Mouse (Mus musculus): ENCODE data around the gene Leng9. TPM values are rescaled to one million over a fixed set of nuclear protein-coding genes. Genes with fewer than 3 reads are reported as not detected.

Leng9 gene
- polyA plus RNA-seq, 1 experiment from 2014 or later: 1.2 TPM

DNA sequence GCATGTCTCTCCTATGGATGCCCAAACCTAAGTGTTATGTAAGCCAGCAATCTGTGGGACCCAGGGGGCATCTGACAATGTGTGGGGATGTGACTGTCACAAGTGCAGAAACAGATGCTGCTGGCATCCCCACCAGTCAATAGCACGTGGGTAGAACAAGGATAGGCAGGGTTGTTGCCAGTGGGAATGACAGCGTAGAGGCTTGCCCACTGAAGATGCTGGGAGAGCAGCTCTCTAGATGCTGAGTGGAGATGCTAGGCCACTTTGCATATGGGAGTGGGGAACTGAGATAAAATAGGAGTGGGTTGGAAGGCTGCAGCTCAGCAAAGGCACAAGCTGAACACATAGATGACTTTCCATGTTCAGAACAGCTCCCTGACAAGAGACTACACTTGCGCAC lies 17.6 kb downstream of the Leng9 start:
- Histone ChIP-seq H3K4me2 (ENCODE audit: low read depth, severe bottlenecking) (no peak overlapping the region), H3K36me3 (ENCODE audit: control insufficient read depth, insufficient read depth, low read length) (no peaks in the 10 kb centered on the region), H3K4me3 (ENCODE audit: low read depth, low read length) (no peak overlapping the region), H3K9ac (ENCODE audit: low read length) (no peak overlapping the region), H3K4me1 (ENCODE audit: control insufficient read depth, insufficient read depth, low read length) (peaks cover 2% of the 10 kb centered on the region; the same call in 1 of the 2 replicates), H3K27me3 (ENCODE audit: control insufficient read depth, insufficient read depth, low read length) (no peaks in the 10 kb centered on the region), H3K9me3 (ENCODE audit: control insufficient read depth, low read length) (no peaks in the 10 kb centered on the region), H3K27ac (replicated peaks; ENCODE audit: low read depth, low read length) (no peak overlapping the region)
- ATAC-seq (ENCODE audit: insufficient number of reproducible peaks, low FRiP score, low TSS enrichment, low read depth) (no peak), DNase-seq (ENCODE audit: low spot score) (no peak)
- WGBS: 91% methylated on average over 3 of the region's 3 CpGs

DNA sequence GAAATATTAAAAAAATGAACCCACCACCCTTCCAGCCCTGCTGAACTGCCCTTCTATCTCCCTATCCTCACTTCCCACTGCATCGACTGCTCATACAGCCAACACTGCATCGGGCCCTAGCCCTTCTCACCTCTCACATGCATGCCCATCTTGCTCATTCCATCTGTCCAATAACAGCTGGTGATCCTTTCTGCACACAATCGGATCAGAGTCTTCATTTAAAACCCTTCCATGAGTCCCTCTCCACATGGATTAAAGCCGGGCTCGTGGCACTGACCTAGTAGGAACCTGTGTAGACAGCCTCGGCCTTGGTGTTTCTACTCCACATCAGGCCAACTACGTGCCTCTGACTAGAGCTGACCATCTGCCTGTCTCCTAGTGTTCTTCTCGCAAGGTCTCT lies 18.2 kb downstream of the Leng9 start:
- H3K27ac ChIP-seq (replicated peaks; ENCODE audit: low read depth, low read length): no peak overlapping the region
- H3K9ac ChIP-seq (ENCODE audit: low read length): no peak overlapping the region
- DNase-seq (ENCODE audit: low spot score): no peak
- no peak for ATAC-seq (ENCODE audit: insufficient number of reproducible peaks, low FRiP score, low TSS enrichment, low read depth)
- no peak overlapping the region for H3K4me2 ChIP-seq (ENCODE audit: low read depth, severe bottlenecking)
- no peaks in the 10 kb centered on the region for H3K9me3 ChIP-seq (ENCODE audit: control insufficient read depth, low read length)
- H3K4me1 ChIP-seq (ENCODE audit: control insufficient read depth, insufficient read depth, low read length): 0 out of 2 replicates have a peak, but pooled peaks cover 2% of the 10 kb centered on the region
- no peak overlapping the region for H3K4me3 ChIP-seq (ENCODE audit: low read depth, low read length)
- no peaks in the 10 kb centered on the region for H3K27me3 ChIP-seq (ENCODE audit: control insufficient read depth, insufficient read depth, low read length)
- no peaks in the 10 kb centered on the region for H3K36me3 ChIP-seq (ENCODE audit: control insufficient read depth, insufficient read depth, low read length)
- WGBS: 88% methylated on average over 8 of the region's 8 CpGs

DNA sequence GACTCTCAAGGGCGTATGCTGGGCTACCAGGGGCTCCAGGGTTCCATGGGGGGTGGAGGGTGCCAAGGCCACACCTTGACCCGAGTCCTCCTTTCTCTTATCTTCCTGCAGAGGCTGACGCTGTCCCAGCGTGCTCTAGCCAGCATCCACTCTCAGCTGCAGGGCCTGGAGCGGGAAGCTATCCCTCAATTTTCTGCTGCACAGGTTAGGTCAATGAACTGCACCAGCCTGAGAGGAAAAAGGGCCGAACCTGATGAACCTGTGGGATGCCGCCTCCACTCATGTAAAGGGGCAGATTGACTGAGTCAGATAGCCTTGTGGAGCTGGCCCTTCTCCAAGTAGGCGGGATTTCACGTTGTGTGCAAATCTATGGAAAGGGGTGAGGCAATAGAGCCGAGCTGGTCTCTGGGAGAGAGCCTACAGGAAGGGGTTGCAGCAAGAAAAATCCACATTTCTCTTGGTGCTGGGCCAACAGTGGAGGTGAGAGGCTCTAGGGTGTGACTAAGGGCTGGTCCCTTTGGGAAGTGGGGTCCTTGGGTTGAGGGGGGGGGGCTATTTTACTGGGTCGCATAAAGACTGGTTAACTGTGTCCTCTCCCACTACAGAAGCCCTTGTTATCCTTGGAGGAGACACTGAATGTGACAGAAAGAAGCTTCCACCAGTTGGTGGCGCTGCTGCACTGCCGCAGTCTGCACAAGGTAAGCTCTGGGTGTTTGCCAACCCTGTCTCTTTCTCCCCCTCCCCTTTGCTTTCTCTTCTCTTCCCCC lies 19.3 kb downstream of the Leng9 start:
- ATAC-seq (ENCODE audit: insufficient number of reproducible peaks, low FRiP score, low TSS enrichment, low read depth) (peak; percentile 37; the same call in 1 of the 2 replicates), DNase-seq (ENCODE audit: low spot score) (peak; percentile 90)
- 0 out of 2 replicates have a peak, but pooled peaks cover 2% of the 10 kb centered on the region for H3K4me1 ChIP-seq (ENCODE audit: control insufficient read depth, insufficient read depth, low read length)
- WGBS: 50% methylated on average over 13 of the region's 13 CpGs
- no peak overlapping the region for H3K4me3 ChIP-seq (ENCODE audit: low read depth, low read length)
- no peaks in the 10 kb centered on the region for H3K27me3 ChIP-seq (ENCODE audit: control insufficient read depth, insufficient read depth, low read length)
- no peak overlapping the region for H3K27ac ChIP-seq (replicated peaks; ENCODE audit: low read depth, low read length)
- H3K4me2 ChIP-seq (ENCODE audit: low read depth, severe bottlenecking): no peak overlapping the region
- H3K9ac ChIP-seq (ENCODE audit: low read length): no peak overlapping the region
- H3K36me3 ChIP-seq (ENCODE audit: control insufficient read depth, insufficient read depth, low read length): no peaks in the 10 kb centered on the region
- H3K9me3 ChIP-seq (ENCODE audit: control insufficient read depth, low read length): no peaks in the 10 kb centered on the region

GRCm38 (mm10) chr7:4128860-4129259 lies 21.3 kb downstream of the Leng9 start:
- DNase-seq (ENCODE audit: low spot score) (no peak), ATAC-seq (ENCODE audit: insufficient number of reproducible peaks, low FRiP score, low TSS enrichment, low read depth) (no peak)
- no peak overlapping the region for H3K9ac ChIP-seq (ENCODE audit: low read length)
- 65% methylated on average over 6 of the region's 6 CpGs for WGBS
- no peaks in the 10 kb centered on the region for H3K4me1 ChIP-seq (ENCODE audit: control insufficient read depth, insufficient read depth, low read length)
- H3K4me3 ChIP-seq (ENCODE audit: low read depth, low read length): no peak overlapping the region
- no peak overlapping the region for H3K27ac ChIP-seq (replicated peaks; ENCODE audit: low read depth, low read length)
- H3K9me3 ChIP-seq (ENCODE audit: control insufficient read depth, low read length): no peaks in the 10 kb centered on the region
- no peaks in the 10 kb centered on the region for H3K36me3 ChIP-seq (ENCODE audit: control insufficient read depth, insufficient read depth, low read length)
- H3K4me2 ChIP-seq (ENCODE audit: low read depth, severe bottlenecking): no peak overlapping the region
- H3K27me3 ChIP-seq (ENCODE audit: control insufficient read depth, insufficient read depth, low read length): no peaks in the 10 kb centered on the region

GRCm38 (mm10) chr7:4127894-4128293 lies 22.3 kb downstream of the Leng9 start:
- H3K4me2 ChIP-seq (ENCODE audit: low read depth, severe bottlenecking): no peak overlapping the region
- no peak overlapping the region for H3K9ac ChIP-seq (ENCODE audit: low read length)
- WGBS: 90% methylated on average over 4 of the region's 4 CpGs
- no peaks in the 10 kb centered on the region for H3K27me3 ChIP-seq (ENCODE audit: control insufficient read depth, insufficient read depth, low read length)
- no peak overlapping the region for H3K27ac ChIP-seq (replicated peaks; ENCODE audit: low read depth, low read length)
- no peaks in the 10 kb centered on the region for H3K9me3 ChIP-seq (ENCODE audit: control insufficient read depth, low read length)
- DNase-seq (ENCODE audit: low spot score) (no peak), ATAC-seq (ENCODE audit: insufficient number of reproducible peaks, low FRiP score, low TSS enrichment, low read depth) (no peak)
- H3K36me3 ChIP-seq (ENCODE audit: control insufficient read depth, insufficient read depth, low read length): no peaks in the 10 kb centered on the region
- H3K4me3 ChIP-seq (ENCODE audit: low read depth, low read length): no peak overlapping the region
- no peaks in the 10 kb centered on the region for H3K4me1 ChIP-seq (ENCODE audit: control insufficient read depth, insufficient read depth, low read length)

DNA sequence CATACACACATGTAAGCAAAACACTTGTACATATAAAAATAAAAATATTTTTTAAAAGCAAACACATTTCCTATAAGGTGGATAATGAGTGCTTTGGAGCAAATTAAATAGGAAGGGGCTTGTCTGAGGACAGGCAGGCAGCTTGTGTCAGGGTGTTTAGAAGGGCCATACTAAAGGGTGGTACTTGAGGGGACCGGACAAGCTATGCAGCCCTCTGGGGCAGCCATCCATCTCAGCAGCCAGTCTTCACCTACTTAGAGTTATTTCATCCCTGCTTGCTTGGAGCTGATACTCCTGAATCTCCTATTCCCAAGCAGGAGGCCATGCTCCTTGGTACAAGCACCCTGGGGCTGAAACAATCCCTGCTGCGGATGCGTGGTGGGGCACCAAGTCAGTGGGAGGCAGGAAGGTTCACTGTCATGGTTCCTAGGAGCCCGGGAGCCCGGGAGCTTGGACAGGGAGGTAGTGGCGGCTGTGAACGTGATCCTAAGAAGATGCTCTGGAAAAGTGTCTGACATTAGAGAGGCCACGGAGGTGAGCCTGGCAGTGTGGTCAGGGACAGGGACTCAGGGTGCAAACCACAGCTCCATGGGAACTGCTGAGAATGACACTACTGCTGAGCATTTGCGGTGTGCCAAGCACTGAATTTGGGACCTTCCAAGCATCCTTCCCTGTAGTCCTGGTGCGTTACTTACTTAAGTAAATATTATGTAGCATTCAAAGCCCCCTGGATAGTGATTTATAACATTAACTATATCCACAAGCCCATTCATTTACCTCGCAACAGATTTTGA lies 23.0 kb downstream of the Leng9 start:
- DNase-seq (ENCODE audit: low spot score) (no peak), ATAC-seq (ENCODE audit: insufficient number of reproducible peaks, low FRiP score, low TSS enrichment, low read depth) (no peak)
- H3K4me1 ChIP-seq (ENCODE audit: control insufficient read depth, insufficient read depth, low read length): no peaks in the 10 kb centered on the region

GRCm38 (mm10) chr7:4125306-4125705 lies 24.9 kb downstream of the Leng9 start:
- Histone ChIP-seq H3K9me3 (ENCODE audit: control insufficient read depth, low read length) (no peaks in the 10 kb centered on the region), H3K4me2 (ENCODE audit: low read depth, severe bottlenecking) (no peak overlapping the region), H3K9ac (ENCODE audit: low read length) (no peak overlapping the region), H3K36me3 (ENCODE audit: control insufficient read depth, insufficient read depth, low read length) (no peaks in the 10 kb centered on the region), H3K27me3 (ENCODE audit: control insufficient read depth, insufficient read depth, low read length) (peaks cover 4% of the 10 kb centered on the region; the same call in 1 of the 2 replicates), H3K4me1 (ENCODE audit: control insufficient read depth, insufficient read depth, low read length) (no peaks in the 10 kb centered on the region), H3K27ac (replicated peaks; ENCODE audit: low read depth, low read length) (no peak overlapping the region), H3K4me3 (ENCODE audit: low read depth, low read length) (no peak overlapping the region)
- DNase-seq (ENCODE audit: low spot score) (no peak), ATAC-seq (ENCODE audit: insufficient number of reproducible peaks, low FRiP score, low TSS enrichment, low read depth) (no peak)
- 24% methylated on average over 9 of the region's 9 CpGs for WGBS

More for the DNA sequence above, 23.0 kb downstream of the Leng9 start:
- Histone ChIP-seq H3K9me3 (ENCODE audit: control insufficient read depth, low read length) (no peaks in the 10 kb centered on the region), H3K36me3 (ENCODE audit: control insufficient read depth, insufficient read depth, low read length) (no peaks in the 10 kb centered on the region), H3K27ac (replicated peaks; ENCODE audit: low read depth, low read length) (no peak overlapping the region), H3K4me2 (ENCODE audit: low read depth, severe bottlenecking) (no peak overlapping the region), H3K4me3 (ENCODE audit: low read depth, low read length) (no peak overlapping the region), H3K9ac (ENCODE audit: low read length) (no peak overlapping the region), H3K27me3 (ENCODE audit: control insufficient read depth, insufficient read depth, low read length) (no peaks in the 10 kb centered on the region)
- WGBS: 87% methylated on average over 11 of the region's 11 CpGs

- Histone ChIP-seq H3K9me3 (ENCODE audit: control insufficient read depth, low read length) (no peaks in the 10 kb centered on the region), H3K36me3 (ENCODE audit: control insufficient read depth, insufficient read depth, low read length) (no peaks in the 10 kb centered on the region), H3K4me3 (ENCODE audit: low read depth, low read length) (no peak overlapping the region), H3K4me2 (ENCODE audit: low read depth, severe bottlenecking) (peak overlapping the region; percentile 31), H3K4me1 (ENCODE audit: control insufficient read depth, insufficient read depth, low read length) (no peaks in the 10 kb centered on the region), H3K27ac (replicated peaks; ENCODE audit: low read depth, low read length) (no peak overlapping the region), H3K27me3 (ENCODE audit: control insufficient read depth, insufficient read depth, low read length) (peaks cover 9% of the 10 kb centered on the region), H3K9ac (ENCODE audit: low read length) (no peak overlapping the region)
- 19% methylated on average over 5 of the region's 5 CpGs for WGBS
- ATAC-seq (ENCODE audit: insufficient number of reproducible peaks, low FRiP score, low TSS enrichment, low read depth): no peak
- DNase-seq (ENCODE audit: low spot score): no peak
Observed at GRCm38 (mm10) chr7:4124856-4125255, 25.3 kb downstream of the Leng9 start.

All from limb, embryonic 11.5 days (tissue).